Mouse (Mus musculus): ENCODE measurements around the gene Ptbp1.
"Not testable (repeated sequence)": the region's sequence is repeated elsewhere in the genome, so short reads cannot be mapped to it uniquely, and the experiment has no call there.

Ptbp1 gene

DNA sequence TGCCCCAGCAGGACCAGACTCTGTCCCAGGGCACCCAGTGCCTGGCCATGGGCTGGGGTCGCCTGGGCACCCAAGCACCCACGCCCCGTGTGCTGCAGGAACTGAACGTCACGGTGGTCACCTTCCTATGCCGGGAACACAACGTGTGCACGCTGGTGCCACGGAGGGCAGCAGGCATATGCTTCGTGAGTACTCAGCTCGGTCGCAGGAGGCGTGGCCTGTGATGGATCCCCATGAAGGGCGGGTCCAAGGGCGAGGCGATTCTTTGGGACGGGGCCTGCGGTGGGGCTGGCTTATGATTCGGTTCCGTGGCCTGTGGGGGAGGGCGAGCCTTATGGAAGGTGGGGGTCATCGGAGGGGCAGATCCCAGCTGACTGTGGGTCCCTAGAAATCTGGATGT, 27.8 kb downstream of the Ptbp1 start:
- in situ Hi-C loops (cut with MseI, MboI): loop anchor here in 1 of 2 experiments (10.0 kb wide), 1 partner anchor 73 kb away; no protein-coding TSS in a partner anchor

GRCm38 (mm10) chr10:79883297-79884084, 29.3 kb downstream of the Ptbp1 start:
- in situ Hi-C loops (cut with MseI, MboI): loop anchor here in 1 of 2 experiments (10.0 kb wide), 1 partner anchor 71 kb away; no protein-coding TSS in a partner anchor

- in situ Hi-C loops (cut with MseI, MboI): loop anchor here in 1 of 2 experiments (10.0 kb wide), 1 partner anchor 70 kb away; no protein-coding TSS in a partner anchor
Measured at GRCm38 (mm10) chr10:79884446-79884845, 30.2 kb downstream of the Ptbp1 start.

GRCm38 (mm10) chr10:79884938-79885337, 30.7 kb downstream of the Ptbp1 start:
- in situ Hi-C loops (cut with MseI, MboI): loop anchor here (5.0 to 10.0 kb wide), 2 partner anchors 37 to 70 kb away; partner anchors contain the start of gene R3hdm4 (in 1 of the 2)

DNA sequence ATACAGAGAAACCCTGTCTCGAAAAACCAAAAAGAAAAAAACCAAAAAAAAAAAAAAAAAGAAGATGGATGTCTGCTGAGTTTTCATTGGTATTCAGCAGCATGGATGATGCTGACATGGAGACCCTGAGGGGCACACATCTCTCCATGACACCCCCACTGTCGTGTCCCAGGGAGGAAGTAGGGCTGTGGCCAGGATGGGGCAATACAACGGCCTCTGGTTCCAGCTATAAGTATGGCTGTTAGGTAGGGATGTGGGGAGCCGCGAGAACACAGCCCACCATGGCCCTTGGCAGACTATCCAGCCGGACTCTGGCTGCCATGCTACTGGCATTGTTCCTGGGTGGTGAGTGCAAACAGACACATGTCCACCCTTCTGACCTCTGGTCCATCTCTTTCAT, 31.8 kb downstream of the Ptbp1 start, which contains the start of gene Elane:
Gene Elane, plus strand, starts transcription at position 194 of the 400 bp plus-strand sequence.
- in situ Hi-C loops (cut with MseI, MboI): loop anchor here (5.0 to 10.0 kb wide), 2 partner anchors 36 to 69 kb away; partner anchors contain the start of gene R3hdm4 (in 1 of the 2)

DNA sequence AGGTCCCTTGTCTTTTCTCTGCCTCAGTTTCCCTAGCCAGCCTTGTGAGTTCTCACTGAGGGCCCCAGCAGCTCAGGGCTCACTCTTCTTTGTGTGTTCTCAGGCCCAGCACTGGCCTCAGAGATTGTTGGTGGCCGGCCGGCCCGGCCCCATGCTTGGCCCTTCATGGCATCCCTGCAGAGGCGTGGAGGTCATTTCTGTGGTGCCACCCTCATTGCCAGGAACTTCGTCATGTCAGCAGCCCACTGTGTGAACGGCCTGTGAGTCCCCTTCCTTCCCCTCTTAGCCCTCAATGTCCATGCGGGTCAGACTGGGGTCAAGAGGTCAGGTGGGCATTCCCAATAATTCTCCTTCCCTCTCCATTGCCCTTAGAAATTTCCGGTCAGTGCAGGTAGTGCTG, 32.4 kb downstream of the Ptbp1 start:
- in situ Hi-C loops (cut with MseI, MboI): loop anchor here (5.0 to 10.0 kb wide), 2 partner anchors 36 to 68 kb away; partner anchors contain the start of gene R3hdm4 (in 1 of the 2)

DNA sequence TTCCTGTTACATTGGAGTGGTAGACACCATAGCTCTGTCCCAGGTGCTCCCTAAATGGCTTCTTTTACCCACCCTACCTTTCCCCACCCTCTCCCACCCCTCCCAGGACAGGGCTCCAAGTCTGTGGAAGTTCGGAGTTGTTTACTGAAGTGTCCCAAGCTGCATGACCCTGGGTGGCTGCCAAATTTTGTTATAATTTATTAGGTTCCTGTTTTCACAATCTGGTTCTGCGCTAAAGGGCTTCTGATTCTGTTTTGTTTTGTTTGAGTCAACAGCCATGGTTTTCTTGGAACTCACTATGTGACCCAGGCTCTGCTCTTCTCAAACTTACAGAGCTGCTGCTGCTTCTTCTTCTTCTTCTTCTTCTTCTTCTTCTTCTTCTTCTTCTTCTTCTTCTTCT, 35.2 kb downstream of the Ptbp1 start:
- in situ Hi-C loops (cut with MseI, MboI): loop anchor here (5.0 to 10.0 kb wide), 2 partner anchors 33 to 65 kb away; partner anchors contain the start of gene R3hdm4 (in 1 of the 2)

DNA sequence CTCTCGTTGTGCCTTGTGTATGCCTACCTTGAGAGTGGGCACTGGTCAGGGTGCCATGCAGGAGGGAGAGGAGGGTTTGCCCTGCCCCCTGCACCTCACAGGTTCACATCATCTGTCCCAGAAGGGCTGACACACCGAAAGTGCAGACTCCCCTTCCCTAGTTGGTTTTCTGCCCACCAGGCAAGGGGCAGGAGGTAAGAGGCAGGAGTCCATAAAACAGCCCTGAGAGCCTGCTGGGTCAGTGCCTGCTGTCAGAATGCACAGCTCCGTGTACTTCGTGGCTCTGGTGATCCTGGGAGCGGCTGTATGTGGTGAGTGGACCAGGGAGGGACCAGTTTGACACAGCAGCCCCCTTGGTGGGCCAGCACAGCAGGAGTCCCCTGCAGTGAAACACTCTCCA, 36.4 kb downstream of the Ptbp1 start, which contains the start of gene Cfd:
Gene Cfd, plus strand, starts transcription at position 184 of the 400 bp plus-strand sequence.
- in situ Hi-C loops (cut with MseI, MboI): no loop called here

- in situ Hi-C loops (cut with MseI, MboI): not testable (repeated sequence)
Measured at GRCm38 (mm10) chr10:79892451-79893118, 38.4 kb downstream of the Ptbp1 start.

- in situ Hi-C loops (cut with MseI, MboI): no loop called here
Measured at GRCm38 (mm10) chr10:79896306-79896705, 42.1 kb downstream of the Ptbp1 start.

DNA sequence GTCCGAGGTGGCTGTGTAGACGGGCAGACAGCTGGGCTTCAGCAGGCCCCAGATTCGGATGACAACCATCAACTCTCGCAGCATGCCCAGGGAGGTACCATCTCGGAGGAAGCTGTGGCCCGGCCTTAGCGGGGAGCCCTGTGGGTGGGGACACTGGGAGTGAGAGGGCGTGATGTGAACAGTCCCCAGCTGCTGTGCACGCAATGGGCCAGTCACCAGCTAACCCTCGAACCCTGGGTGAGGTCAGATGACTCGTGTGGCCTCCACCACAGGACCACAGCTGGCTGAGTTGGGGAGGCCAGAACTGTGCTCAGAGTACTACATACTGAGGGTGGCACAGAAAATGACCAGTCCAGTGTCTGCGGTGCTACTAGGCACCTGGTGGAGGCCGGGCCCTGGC, 42.6 kb downstream of the Ptbp1 start:
- in situ Hi-C loops (cut with MseI, MboI): no loop called here

DNA sequence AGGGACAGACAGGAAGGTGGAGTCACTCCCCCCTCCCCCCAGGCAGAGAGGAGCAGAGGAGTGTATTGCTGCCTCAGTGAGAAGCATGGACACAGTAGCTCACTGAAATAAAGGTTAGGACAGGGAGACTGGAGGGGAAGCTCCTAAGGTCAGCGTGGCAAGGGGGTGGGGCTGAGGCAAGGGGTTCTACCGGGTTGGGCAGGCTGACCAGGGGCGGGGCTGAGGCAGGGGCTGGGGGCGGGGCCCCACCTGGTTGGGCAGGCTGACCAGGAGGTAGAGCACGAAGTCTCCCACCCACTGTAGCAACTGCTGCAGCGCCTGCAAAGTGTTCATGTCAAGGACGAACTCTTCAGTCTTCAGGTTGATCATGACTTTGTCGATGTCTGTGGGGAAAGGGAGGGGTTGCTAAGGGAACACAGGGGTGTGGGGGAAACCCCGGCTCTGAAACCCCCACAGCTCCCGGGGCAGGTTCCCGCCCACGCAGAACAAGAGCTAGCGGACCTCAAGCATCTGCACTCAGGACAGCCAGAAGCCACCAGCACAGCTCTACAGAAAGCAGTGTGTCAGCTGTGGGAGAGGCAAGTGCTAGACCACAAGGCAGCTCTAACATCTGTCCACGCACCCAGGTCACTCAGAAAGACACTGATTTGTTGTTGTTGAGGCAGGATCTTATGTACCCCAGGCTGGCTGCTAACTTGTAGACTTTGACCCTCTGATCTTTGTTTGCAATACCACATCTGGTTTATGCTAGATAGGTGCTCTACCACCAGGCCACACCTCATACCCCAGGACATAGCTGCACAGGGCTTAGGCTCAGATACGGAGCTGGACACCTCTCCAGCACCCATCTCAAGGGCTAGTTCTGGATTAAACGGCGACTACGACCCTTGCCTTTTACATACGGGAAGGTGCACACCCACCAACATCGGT, 43.4 kb downstream of the Ptbp1 start:
- in situ Hi-C loops (cut with MseI, MboI): no loop called here

GRCm38 (mm10) chr10:79900951-79901410, 46.8 kb downstream of the Ptbp1 start:
- in situ Hi-C loops (cut with MseI, MboI): no loop called here

- in situ Hi-C loops (cut with MseI, MboI): no loop called here
Measured at GRCm38 (mm10) chr10:79906712-79907111, 52.5 kb downstream of the Ptbp1 start.

GRCm38 (mm10) chr10:79907415-79907814, 53.2 kb downstream of the Ptbp1 start:
- in situ Hi-C loops (cut with MseI, MboI): no loop called here

DNA sequence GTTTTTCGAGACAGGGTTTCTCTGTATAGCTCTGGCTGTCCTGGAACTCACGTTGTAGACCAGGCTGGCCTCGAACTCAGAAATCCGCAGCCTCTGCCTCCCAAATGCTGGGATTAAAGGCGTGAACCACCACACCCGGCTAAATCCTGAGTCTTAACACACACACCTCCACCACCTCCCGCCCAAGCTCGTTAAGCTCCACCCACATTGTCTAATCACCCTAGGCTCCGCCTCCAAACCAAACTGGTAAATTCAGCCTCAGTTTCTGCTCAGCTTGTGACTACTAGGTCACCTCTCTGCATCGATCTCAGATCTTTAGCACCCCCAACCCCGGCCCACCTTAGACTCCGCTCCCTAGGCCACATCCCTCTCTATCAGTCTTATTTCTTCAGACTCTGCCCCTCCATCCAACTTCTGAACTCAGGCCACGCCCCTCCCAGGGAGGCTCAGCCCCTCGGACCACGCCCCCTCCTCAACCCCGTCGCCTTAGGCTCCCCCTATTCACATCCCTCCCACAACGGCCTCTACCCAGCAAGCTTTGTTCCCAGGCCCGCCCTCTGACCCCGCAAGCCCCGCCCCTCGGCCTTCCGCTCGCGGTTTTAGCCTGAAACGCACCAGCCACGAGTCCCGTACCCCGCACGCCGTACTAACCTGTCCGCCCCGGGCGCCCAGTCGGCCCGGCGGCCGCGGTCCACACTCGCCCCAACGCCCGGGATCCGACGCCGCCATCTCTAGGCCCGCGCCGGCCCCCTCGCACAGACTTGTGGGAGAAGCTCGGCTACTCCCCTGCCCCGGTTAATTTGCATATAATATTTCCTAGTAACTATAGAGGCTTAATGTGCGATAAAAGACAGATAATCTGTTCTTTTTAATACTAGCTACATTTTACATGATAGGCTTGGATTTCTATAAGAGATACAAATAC, 54.2 kb downstream of the Ptbp1 start, which contains the start of gene Med16:
Gene Med16, minus strand, starts transcription at position 757 of the 925 bp plus-strand sequence.
- in situ Hi-C loops (cut with MseI, MboI): no loop called here

GRCm38 (mm10) chr10:79909092-79909922, 55.1 kb downstream of the Ptbp1 start:
- in situ Hi-C loops (cut with MseI, MboI): no loop called here

DNA sequence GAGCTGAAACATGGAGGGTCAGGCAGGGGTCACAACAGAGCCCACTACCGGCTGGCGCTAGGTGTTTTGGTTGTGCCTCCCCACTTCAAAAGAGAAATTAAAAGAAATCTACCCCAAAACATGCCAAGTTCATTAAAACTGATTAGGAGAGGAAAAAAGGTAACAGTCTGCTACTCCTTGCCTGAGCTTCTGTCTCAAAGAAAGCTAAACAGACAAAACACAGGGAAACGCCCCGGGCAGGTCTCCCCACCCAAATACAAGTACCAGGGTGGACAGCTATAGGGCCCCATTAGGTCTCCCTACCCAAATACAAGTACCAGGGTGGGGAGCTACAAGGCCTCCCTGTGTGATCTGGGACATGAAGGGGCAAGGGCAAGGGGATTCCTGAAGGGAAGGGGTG, 56.3 kb downstream of the Ptbp1 start, which contains the start of gene Gm26602:
Gene Gm26602, plus strand, starts transcription at position 301 of the 400 bp plus-strand sequence.
- in situ Hi-C loops (cut with MseI, MboI): no loop called here

DNA sequence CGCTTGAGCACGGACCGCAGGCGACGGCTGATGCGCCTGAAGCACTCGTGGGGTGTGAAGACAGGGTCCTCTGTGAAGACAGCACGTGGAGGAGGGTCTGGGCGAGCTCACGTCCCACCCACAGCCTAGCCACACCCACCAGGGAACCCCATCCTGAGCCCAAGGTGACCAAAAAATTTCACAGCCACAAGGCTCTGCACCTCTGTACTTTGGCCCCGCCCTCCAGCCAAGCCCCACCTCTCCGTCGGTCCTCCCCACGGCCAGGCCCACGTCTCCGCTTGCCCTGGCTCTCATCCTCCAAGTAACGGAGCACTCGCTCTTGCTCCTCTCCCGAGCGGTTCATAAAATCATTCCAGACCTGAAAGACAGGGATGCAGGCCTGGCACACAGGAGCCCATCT, 58.2 kb downstream of the Ptbp1 start:
- in situ Hi-C loops (cut with MseI, MboI): no loop called here

Measured in mouse trophoblast stem cell (cell line).